Mouse (Mus musculus): Measurements from ENCODE around the gene Rest. TPM values are rescaled to one million over a fixed set of nuclear protein-coding genes. Genes with fewer than 3 reads are reported as not detected.

Rest gene
- polyA plus RNA-seq, 1 experiment from 2014 or later: 39.2 TPM

GRCm38 (mm10) chr5:77266886-77267401 lies 1.7 kb downstream of the Rest start:
- 2% methylated on average over 11 of the region's 11 CpGs for WGBS
- H3K27me3 ChIP-seq: no peaks in the 10 kb centered on the region
- H3K27ac ChIP-seq: peak overlapping the region; percentile 99
- peak overlapping the region; percentile 94 for H3K4me3 ChIP-seq (replicated peaks)
- peaks cover 42% of the 10 kb centered on the region for H3K36me3 ChIP-seq
- peak overlapping the region; percentile 68 for H3K4me2 ChIP-seq
- H3K4me1 ChIP-seq: peaks cover 26% of the 10 kb centered on the region
- H3K9ac ChIP-seq: peak overlapping the region; percentile 88
- no peak for ATAC-seq (replicated peaks; ENCODE audit: low FRiP score)
- no peaks in the 10 kb centered on the region for H3K9me3 ChIP-seq (replicated peaks)

- whole genome bisulfite sequencing: 70% methylated on average over 4 of the region's 4 CpGs
- peak overlapping the region; percentile 68 for H3K4me2 ChIP-seq
- peaks cover 47% of the 10 kb centered on the region for H3K36me3 ChIP-seq
- H3K4me1 ChIP-seq: peaks cover 26% of the 10 kb centered on the region
- peak overlapping the region; percentile 94 for H3K4me3 ChIP-seq (replicated peaks)
- no peak overlapping the region; the same call in 1 of the 2 replicates for H3K9ac ChIP-seq
- no peaks in the 10 kb centered on the region for H3K27me3 ChIP-seq
- no peak for ATAC-seq (replicated peaks; ENCODE audit: low FRiP score)
- H3K9me3 ChIP-seq (replicated peaks): no peaks in the 10 kb centered on the region
- H3K27ac ChIP-seq: no peak overlapping the region
Measured at GRCm38 (mm10) chr5:77267441-77267840, 2.1 kb downstream of the Rest start.

- no peak overlapping the region for H3K27ac ChIP-seq
- peaks cover 53% of the 10 kb centered on the region for H3K36me3 ChIP-seq
- no peaks in the 10 kb centered on the region for H3K27me3 ChIP-seq
- H3K9ac ChIP-seq: no peak overlapping the region; the same call in 1 of the 2 replicates
- peak overlapping the region; percentile 68 for H3K4me2 ChIP-seq
- 0 out of 2 replicates have a peak overlapping the region, but pooled peaks have one; percentile 94 for H3K4me3 ChIP-seq (replicated peaks)
- no peaks in the 10 kb centered on the region for H3K9me3 ChIP-seq (replicated peaks)
- 87% methylated on average over 30 of the region's 30 CpGs for WGBS
- H3K4me1 ChIP-seq: peaks cover 26% of the 10 kb centered on the region
- no peak for ATAC-seq (replicated peaks; ENCODE audit: low FRiP score)
Measured at GRCm38 (mm10) chr5:77267957-77268624, 2.8 kb downstream of the Rest start.

GRCm38 (mm10) chr5:77269399-77269798 lies 4.1 kb downstream of the Rest start:
- no peak overlapping the region for H3K4me2 ChIP-seq
- H3K4me3 ChIP-seq (replicated peaks): no peak overlapping the region
- peaks cover 66% of the 10 kb centered on the region for H3K36me3 ChIP-seq
- H3K9me3 ChIP-seq (replicated peaks): no peaks in the 10 kb centered on the region
- WGBS: 78% methylated on average over 8 of the region's 8 CpGs
- peaks cover 31% of the 10 kb centered on the region for H3K4me1 ChIP-seq
- H3K9ac ChIP-seq: no peak overlapping the region
- no peak for ATAC-seq (replicated peaks; ENCODE audit: low FRiP score)
- no peak overlapping the region for H3K27ac ChIP-seq
- no peaks in the 10 kb centered on the region for H3K27me3 ChIP-seq

- ATAC-seq (replicated peaks; ENCODE audit: low FRiP score): no peak
- Histone ChIP-seq H3K27ac (no peak overlapping the region), H3K9ac (no peak overlapping the region), H3K4me2 (no peak overlapping the region), H3K4me3 (replicated peaks) (no peak overlapping the region), H3K36me3 (peaks cover 100% of the 10 kb centered on the region), H3K9me3 (replicated peaks) (no peaks in the 10 kb centered on the region), H3K27me3 (no peaks in the 10 kb centered on the region), H3K4me1 (peaks cover 16% of the 10 kb centered on the region)
- WGBS: 71% methylated on average over 7 of the region's 7 CpGs
Measured at GRCm38 (mm10) chr5:77273151-77273550, 7.9 kb downstream of the Rest start.

- Histone ChIP-seq H3K9ac (no peak overlapping the region), H3K4me1 (0 out of 2 replicates have a peak, but pooled peaks cover 5% of the 10 kb centered on the region), H3K4me2 (no peak overlapping the region), H3K36me3 (peaks cover 99% of the 10 kb centered on the region), H3K27ac (no peak overlapping the region), H3K4me3 (replicated peaks) (no peak overlapping the region), H3K9me3 (replicated peaks) (no peaks in the 10 kb centered on the region), H3K27me3 (no peaks in the 10 kb centered on the region)
- no peak for ATAC-seq (replicated peaks; ENCODE audit: low FRiP score)
- WGBS: 98% methylated on average over 5 of the region's 5 CpGs
Measured at GRCm38 (mm10) chr5:77275950-77276349, 10.7 kb downstream of the Rest start.

- 94% methylated on average over 6 of the region's 6 CpGs for WGBS
- Histone ChIP-seq H3K27me3 (no peaks in the 10 kb centered on the region), H3K9ac (no peak overlapping the region), H3K4me3 (replicated peaks) (no peak overlapping the region), H3K27ac (no peak overlapping the region), H3K9me3 (replicated peaks) (no peaks in the 10 kb centered on the region), H3K36me3 (peaks cover 99% of the 10 kb centered on the region), H3K4me2 (no peak overlapping the region), H3K4me1 (0 out of 2 replicates have a peak, but pooled peaks cover 5% of the 10 kb centered on the region)
- ATAC-seq (replicated peaks; ENCODE audit: low FRiP score): no peak
Measured at GRCm38 (mm10) chr5:77277204-77277603, 11.9 kb downstream of the Rest start.

GRCm38 (mm10) chr5:77281518-77282174 lies 16.4 kb downstream of the Rest start:
- H3K4me1 ChIP-seq: no peaks in the 10 kb centered on the region
- WGBS: 79% methylated on average over 20 of the region's 20 CpGs
- ATAC-seq (replicated peaks; ENCODE audit: low FRiP score): peak; percentile 64; the same call in 1 of the 2 replicates

GRCm38 (mm10) chr5:77282242-77282641 lies 17.0 kb downstream of the Rest start:
- Histone ChIP-seq H3K27ac (no peak overlapping the region), H3K4me2 (no peak overlapping the region), H3K27me3 (no peaks in the 10 kb centered on the region), H3K4me1 (no peaks in the 10 kb centered on the region), H3K9me3 (replicated peaks) (no peaks in the 10 kb centered on the region), H3K4me3 (replicated peaks) (no peak overlapping the region), H3K9ac (no peak overlapping the region), H3K36me3 (peaks cover 94% of the 10 kb centered on the region)
- no peak for ATAC-seq (replicated peaks; ENCODE audit: low FRiP score)
- 91% methylated on average over 9 of the region's 9 CpGs for WGBS

More at GRCm38 (mm10) chr5:77281518-77282174, 16.4 kb downstream of the Rest start:
- no peaks in the 10 kb centered on the region for H3K27me3 ChIP-seq
- H3K4me2 ChIP-seq: no peak overlapping the region
- H3K36me3 ChIP-seq: peaks cover 94% of the 10 kb centered on the region
- H3K9ac ChIP-seq: no peak overlapping the region
- no peak overlapping the region for H3K27ac ChIP-seq
- no peak overlapping the region for H3K4me3 ChIP-seq (replicated peaks)
- no peaks in the 10 kb centered on the region for H3K9me3 ChIP-seq (replicated peaks)

- Histone ChIP-seq H3K27ac (no peak overlapping the region), H3K36me3 (peaks cover 94% of the 10 kb centered on the region), H3K27me3 (no peaks in the 10 kb centered on the region), H3K4me1 (no peaks in the 10 kb centered on the region), H3K9me3 (replicated peaks) (no peaks in the 10 kb centered on the region), H3K9ac (no peak overlapping the region), H3K4me2 (no peak overlapping the region), H3K4me3 (replicated peaks) (no peak overlapping the region)
- ATAC-seq (replicated peaks; ENCODE audit: low FRiP score): no peak
- 81% methylated on average over 7 of the region's 7 CpGs for WGBS
Measured at GRCm38 (mm10) chr5:77285685-77286084, 20.4 kb downstream of the Rest start.

- H3K4me3 ChIP-seq (replicated peaks): no peak overlapping the region
- no peak for ATAC-seq (replicated peaks; ENCODE audit: low FRiP score)
- H3K4me1 ChIP-seq: no peaks in the 10 kb centered on the region
- peaks cover 93% of the 10 kb centered on the region for H3K36me3 ChIP-seq
- H3K9ac ChIP-seq: no peak overlapping the region
- H3K27me3 ChIP-seq: no peaks in the 10 kb centered on the region
- no peak overlapping the region for H3K27ac ChIP-seq
- WGBS: 84% methylated on average over 5 of the region's 5 CpGs
- H3K4me2 ChIP-seq: no peak overlapping the region
- no peaks in the 10 kb centered on the region for H3K9me3 ChIP-seq (replicated peaks)
Measured at GRCm38 (mm10) chr5:77286904-77287303, 21.6 kb downstream of the Rest start.

- Histone ChIP-seq H3K4me2 (no peak overlapping the region), H3K9me3 (replicated peaks) (no peaks in the 10 kb centered on the region), H3K4me3 (replicated peaks) (no peak overlapping the region), H3K9ac (no peak overlapping the region), H3K36me3 (peaks cover 93% of the 10 kb centered on the region), H3K27me3 (no peaks in the 10 kb centered on the region), H3K27ac (no peak overlapping the region), H3K4me1 (no peaks in the 10 kb centered on the region)
- ATAC-seq (replicated peaks; ENCODE audit: low FRiP score): no peak
- WGBS: 82% methylated on average over 6 of the region's 6 CpGs
Measured at GRCm38 (mm10) chr5:77287901-77288300, 22.6 kb downstream of the Rest start.

Data from kidney, embryonic 15.5 days (tissue).